Mouse (Mus musculus) hindbrain, embryonic 14.5 days (tissue): Measurements from ENCODE around the gene Prkch. TPM values are rescaled to one million over a fixed set of nuclear protein-coding genes. Genes with fewer than 3 reads are reported as not detected.
A peak's percentile ranks its signal among the peaks of the same experiment; 100 is the strongest.

Source experiments
- ATAC-seq: fragments of 200-750 bp; cut with Nextera tagmentation; 2 replicates; pipeline ENCODE4 v1.8.0; 2017; ENCODE audit warnings: moderate number of reproducible peaks, mild to moderate bottlenecking, moderate TSS enrichment, moderate library complexity; ENCODE audit not compliant: low FRiP score
- DNase-seq: peaks from one replicate; pipeline ENCODE4 v3.0.0-alpha.2; 2015; ENCODE audit warnings: low spot score
- H3K27ac ChIP-seq: fragments of 300-500 bp; sonication (generic); 2 replicates; pipeline ENCODE4 v1.5.1; 2014; ENCODE audit warnings: mild to moderate bottlenecking, moderate library complexity
- H3K27me3 ChIP-seq: fragments of 300-500 bp; sonication (generic); 2 replicates; pipeline ENCODE4 v1.6.1; 2014; ENCODE audit warnings: mild to moderate bottlenecking, low read length, mixed read lengths; ENCODE audit not compliant: control insufficient read depth, insufficient read depth
- H3K36me3 ChIP-seq: fragments of 300-500 bp; sonication (generic); replicated peaks from 2 replicates; pipeline ENCODE4 v1.6.1; 2014; ENCODE audit not compliant: control insufficient read depth, insufficient read depth
- H3K4me1 ChIP-seq: fragments of 300-500 bp; sonication (generic); replicated peaks from 2 replicates; pipeline ENCODE4 v1.6.1; 2014; ENCODE audit warnings: antibody characterized with exemption, low read length, mixed read lengths; ENCODE audit not compliant: control insufficient read depth, insufficient read depth
- H3K4me2 ChIP-seq: fragments of 300-500 bp; sonication (generic); replicated peaks from 2 replicates; pipeline ENCODE4 v1.6.1; 2014; ENCODE audit warnings: mild to moderate bottlenecking, moderate library complexity
- H3K4me3 ChIP-seq: fragments of 300-500 bp; sonication (generic); replicated peaks from 2 replicates; pipeline ENCODE4 v1.5.1; 2014; ENCODE audit warnings: mild to moderate bottlenecking, low read length
- H3K9ac ChIP-seq: fragments of 300-500 bp; sonication (generic); 2 replicates; pipeline ENCODE4 v1.6.1; 2014
- H3K9me3 ChIP-seq: fragments of 300-500 bp; sonication (generic); 2 replicates; pipeline ENCODE4 v1.6.1; 2016; ENCODE audit warnings: low read length; ENCODE audit not compliant: control insufficient read depth
- WGBS: fragments of 180-500 bp; shearing (Covaris S2); extraction: QIAGEN DNeasy Blood & Tissue Kit; methylation state at CpG from one replicate; pipeline ENCODE4 v1.1.7; 2014; 5-methylcytosine and 5-hydroxymethylcytosine counted together
- polyA plus RNA-seq: library from polyadenylated mRNA; unstranded; fragments of >200 nt; fragmentation: Nextera tagmentation; extraction: Ambion mirVana; gene quantifications from 2 replicates; pipeline ENCODE4 v1.2.1, GENCODE M21; 2014

The Prkch gene
- polyA plus RNA-seq, 1 experiment from 2014 or later: 9.9 TPM

DNA sequence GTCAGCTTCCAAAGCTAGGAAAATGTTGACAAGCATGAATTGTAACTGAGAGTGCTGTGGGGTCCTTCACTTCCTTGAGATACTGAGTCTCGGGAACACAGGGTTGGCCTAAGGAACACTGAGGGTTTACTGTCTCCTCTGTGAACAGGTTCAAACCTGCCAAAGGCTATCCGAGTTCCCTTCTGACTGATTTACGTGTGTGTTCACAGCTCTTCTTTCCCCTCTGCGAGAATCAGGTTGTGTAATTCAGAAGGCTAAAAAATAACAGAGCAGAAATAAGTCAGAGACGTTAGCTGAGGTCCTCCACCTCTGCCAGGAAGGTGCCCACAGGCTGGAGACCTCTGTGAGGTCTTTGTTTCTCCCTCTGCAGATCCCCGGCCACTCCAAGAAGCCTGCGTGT lies 148.3 kb downstream of the Prkch start:
- Histone ChIP-seq H3K27me3 (peaks cover 62% of the 10 kb centered on the region), H3K4me2 (no peak overlapping the region), H3K4me3 (no peak overlapping the region), H3K4me1 (peaks cover 17% of the 10 kb centered on the region), H3K36me3 (no peaks in the 10 kb centered on the region), H3K27ac (no peak overlapping the region), H3K9me3 (no peaks in the 10 kb centered on the region), H3K9ac (no peak overlapping the region)
- ATAC-seq (no peak), DNase-seq (no peak)
- WGBS: 80% methylated on average over 7 of the region's 7 CpGs

DNA sequence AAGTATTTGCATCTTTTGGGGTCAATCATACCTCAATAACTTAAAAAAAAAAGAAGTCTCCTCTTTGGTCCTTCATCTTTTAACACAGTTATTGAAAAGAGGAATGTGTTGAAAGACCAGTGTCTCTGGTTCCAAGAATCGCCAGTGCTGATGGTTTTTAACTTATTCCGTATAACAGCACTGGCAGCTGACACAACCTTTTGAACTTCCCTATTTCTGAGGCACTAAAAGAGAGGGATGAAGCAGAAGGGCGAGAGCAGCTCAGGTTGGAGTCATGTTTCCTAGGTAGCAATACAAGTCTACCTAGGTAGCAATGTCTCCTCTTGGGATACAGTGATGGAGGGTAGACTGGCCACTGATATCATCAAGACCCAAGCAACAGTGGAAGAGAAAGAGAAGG lies 152.3 kb downstream of the Prkch start:
- Histone ChIP-seq H3K27me3 (peaks cover 40% of the 10 kb centered on the region), H3K9me3 (no peaks in the 10 kb centered on the region), H3K4me2 (no peak overlapping the region), H3K9ac (no peak overlapping the region), H3K36me3 (no peaks in the 10 kb centered on the region), H3K4me1 (peaks cover 6% of the 10 kb centered on the region), H3K4me3 (no peak overlapping the region), H3K27ac (no peak overlapping the region)
- no peak for DNase-seq
- 83% methylated on average over 3 of the region's 3 CpGs for WGBS
- no peak for ATAC-seq

DNA sequence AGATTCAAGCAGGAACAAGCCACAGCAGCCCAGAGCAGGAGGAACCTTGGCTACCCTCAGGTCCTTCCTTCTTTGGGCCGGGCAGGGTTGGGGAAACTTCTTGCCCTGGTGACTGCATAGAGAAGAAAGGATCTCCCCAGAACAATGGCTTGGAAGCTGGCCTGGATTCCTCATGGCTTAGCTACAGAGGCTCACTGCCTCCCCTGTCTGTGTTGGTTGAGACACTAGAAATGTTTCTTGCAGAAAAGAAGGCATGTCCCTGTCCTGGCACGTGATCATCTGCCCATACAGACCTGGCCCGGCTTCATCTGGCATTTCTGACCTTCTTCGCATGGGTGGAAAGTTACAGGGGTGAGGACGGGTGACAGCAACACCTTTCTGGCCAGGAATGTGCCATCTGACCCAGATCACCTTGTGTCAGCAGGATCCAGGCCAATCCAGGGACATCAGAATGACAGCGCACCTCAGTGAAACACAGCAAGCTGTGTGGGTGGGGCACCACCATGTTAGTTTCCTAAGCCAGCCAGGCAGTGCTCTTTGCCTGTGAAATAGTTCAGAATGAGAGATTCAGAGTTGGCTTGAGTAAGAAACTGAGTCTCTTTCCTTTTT lies 155.1 kb downstream of the Prkch start:
- Histone ChIP-seq H3K36me3 (no peaks in the 10 kb centered on the region), H3K4me1 (no peaks in the 10 kb centered on the region), H3K4me3 (no peak overlapping the region), H3K27me3 (peaks cover 15% of the 10 kb centered on the region), H3K9me3 (no peaks in the 10 kb centered on the region), H3K9ac (no peak overlapping the region), H3K27ac (no peak overlapping the region), H3K4me2 (no peak overlapping the region)
- WGBS: 93% methylated on average over 6 of the region's 6 CpGs
- DNase-seq: no peak
- ATAC-seq: no peak

GRCm38 (mm10) chr12:73742577-73742976 lies 158.0 kb downstream of the Prkch start:
- H3K4me1 ChIP-seq: no peaks in the 10 kb centered on the region
- H3K9me3 ChIP-seq: no peaks in the 10 kb centered on the region
- H3K36me3 ChIP-seq: no peaks in the 10 kb centered on the region
- H3K27me3 ChIP-seq: no peaks in the 10 kb centered on the region
- DNase-seq (no peak), ATAC-seq (no peak)
- 65% methylated on average over 3 of the region's 3 CpGs for WGBS
- H3K4me3 ChIP-seq: no peak overlapping the region
- no peak overlapping the region for H3K4me2 ChIP-seq
- H3K27ac ChIP-seq: no peak overlapping the region
- H3K9ac ChIP-seq: no peak overlapping the region

DNA sequence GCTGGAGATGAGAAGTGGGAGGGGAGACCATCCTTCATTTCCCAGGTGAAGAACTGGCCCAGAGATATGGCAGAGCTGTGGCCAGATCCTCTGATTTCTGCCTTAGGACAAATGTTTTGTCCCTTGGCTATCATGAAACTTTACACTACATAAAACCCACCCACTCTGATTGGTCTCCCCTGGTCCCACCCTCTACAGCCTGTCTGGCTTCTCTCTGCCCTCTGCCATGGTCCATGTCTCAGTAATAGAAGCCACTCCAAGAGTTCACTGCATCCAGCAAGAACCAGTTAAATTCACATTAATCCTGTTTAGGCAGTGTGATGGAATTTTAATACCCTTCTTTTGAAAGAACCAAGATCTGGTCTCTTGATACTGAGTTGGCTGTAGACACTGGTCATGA lies 158.5 kb downstream of the Prkch start:
- Histone ChIP-seq H3K4me2 (no peak overlapping the region), H3K36me3 (no peaks in the 10 kb centered on the region), H3K9me3 (no peaks in the 10 kb centered on the region), H3K4me3 (no peak overlapping the region), H3K4me1 (no peaks in the 10 kb centered on the region), H3K27ac (no peak overlapping the region), H3K27me3 (no peaks in the 10 kb centered on the region), H3K9ac (no peak overlapping the region)
- DNase-seq (no peak), ATAC-seq (no peak)

DNA sequence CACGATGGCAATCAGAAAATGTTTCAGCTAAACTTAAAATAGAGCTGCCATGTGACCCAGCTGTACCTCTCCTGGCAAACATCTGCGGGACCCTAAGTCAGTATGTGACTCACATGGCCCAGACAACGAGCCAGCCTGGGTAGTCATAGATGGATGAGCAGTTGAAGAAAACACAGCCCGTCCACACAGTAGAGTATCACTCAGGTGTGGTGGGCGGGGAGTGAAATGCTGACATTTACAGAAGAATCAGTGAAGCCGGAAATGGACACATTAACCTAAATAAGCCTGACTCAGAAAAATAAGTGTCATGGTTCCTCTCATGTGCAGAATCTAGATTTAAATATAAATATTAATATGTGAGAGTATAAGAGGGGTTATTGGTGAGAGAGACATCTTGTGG lies 161.5 kb downstream of the Prkch start:
- H3K27ac ChIP-seq: no peak overlapping the region
- no peaks in the 10 kb centered on the region for H3K36me3 ChIP-seq
- ATAC-seq (no peak), DNase-seq (no peak)
- no peak overlapping the region for H3K4me2 ChIP-seq
- H3K9ac ChIP-seq: no peak overlapping the region
- H3K27me3 ChIP-seq: no peaks in the 10 kb centered on the region
- WGBS: 93% methylated on average over 6 of the region's 6 CpGs
- no peak overlapping the region for H3K4me3 ChIP-seq
- H3K9me3 ChIP-seq: no peaks in the 10 kb centered on the region
- H3K4me1 ChIP-seq: no peaks in the 10 kb centered on the region

GRCm38 (mm10) chr12:73748373-73748772 lies 163.8 kb downstream of the Prkch start:
- Histone ChIP-seq H3K27ac (no peak overlapping the region), H3K4me1 (no peaks in the 10 kb centered on the region), H3K36me3 (no peaks in the 10 kb centered on the region), H3K4me3 (no peak overlapping the region), H3K4me2 (no peak overlapping the region), H3K9me3 (no peaks in the 10 kb centered on the region), H3K9ac (no peak overlapping the region), H3K27me3 (no peaks in the 10 kb centered on the region)
- ATAC-seq (no peak), DNase-seq (no peak)
- WGBS: 95% methylated on average over 3 of the region's 3 CpGs

- WGBS: 65% methylated on average over 9 of the region's 9 CpGs
Measured at GRCm38 (mm10) chr12:73754476-73755150, 170.0 kb downstream of the Prkch start.

GRCm38 (mm10) chr12:73755646-73756045 lies 171.1 kb downstream of the Prkch start:
- WGBS: 76% methylated on average over 8 of the region's 8 CpGs
- Histone ChIP-seq H3K4me3 (no peak overlapping the region), H3K27me3 (no peaks in the 10 kb centered on the region), H3K36me3 (no peaks in the 10 kb centered on the region), H3K4me2 (no peak overlapping the region), H3K4me1 (peaks cover 5% of the 10 kb centered on the region; the same call in 1 of the 2 replicates), H3K9ac (no peak overlapping the region), H3K27ac (no peak overlapping the region), H3K9me3 (no peaks in the 10 kb centered on the region)
- ATAC-seq: no peak
- DNase-seq: no peak

More at GRCm38 (mm10) chr12:73754476-73755150, 170.0 kb downstream of the Prkch start:
- H3K27ac ChIP-seq: peak overlapping the region; percentile 28; the same call in 1 of the 2 replicates
- H3K9me3 ChIP-seq: no peaks in the 10 kb centered on the region
- ATAC-seq (no peak), DNase-seq (no peak)
- no peak overlapping the region for H3K4me2 ChIP-seq
- no peaks in the 10 kb centered on the region for H3K27me3 ChIP-seq
- peaks cover 5% of the 10 kb centered on the region; the same call in 1 of the 2 replicates for H3K4me1 ChIP-seq
- no peaks in the 10 kb centered on the region for H3K36me3 ChIP-seq
- no peak overlapping the region for H3K4me3 ChIP-seq
- no peak overlapping the region for H3K9ac ChIP-seq
